Mouse (Mus musculus): ENCODE measurements around the gene Apoc1.

Gene Apoc1

GRCm38 (mm10) chr7:19685374-19685773 is 7.1 kb downstream of the Apoc1 start:
- DNase-seq (ENCODE audit: low read depth, low spot score), result no peak

DNA sequence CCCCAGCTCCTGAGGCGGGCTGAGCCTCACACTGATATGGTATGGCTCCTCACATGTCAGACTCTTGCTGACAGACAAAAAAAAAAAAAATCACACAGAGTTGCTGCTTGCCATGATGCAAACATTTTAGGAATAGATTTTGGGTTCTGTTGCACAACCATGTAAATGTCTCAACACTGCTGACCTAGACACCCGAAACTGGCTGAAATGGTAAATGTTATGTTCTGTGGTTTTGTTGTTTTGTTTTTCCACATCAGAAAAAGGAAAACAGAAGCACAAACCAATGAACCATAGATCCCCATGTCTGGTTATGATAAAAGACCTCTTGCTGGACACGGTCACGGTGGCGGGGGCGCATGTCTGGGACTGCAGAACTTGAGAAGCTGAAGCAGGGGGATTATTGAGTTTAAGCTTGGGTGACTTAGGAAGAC is 8.7 kb downstream of the Apoc1 start:
- no peak for DNase-seq (ENCODE audit: low read depth, low spot score)

DNA sequence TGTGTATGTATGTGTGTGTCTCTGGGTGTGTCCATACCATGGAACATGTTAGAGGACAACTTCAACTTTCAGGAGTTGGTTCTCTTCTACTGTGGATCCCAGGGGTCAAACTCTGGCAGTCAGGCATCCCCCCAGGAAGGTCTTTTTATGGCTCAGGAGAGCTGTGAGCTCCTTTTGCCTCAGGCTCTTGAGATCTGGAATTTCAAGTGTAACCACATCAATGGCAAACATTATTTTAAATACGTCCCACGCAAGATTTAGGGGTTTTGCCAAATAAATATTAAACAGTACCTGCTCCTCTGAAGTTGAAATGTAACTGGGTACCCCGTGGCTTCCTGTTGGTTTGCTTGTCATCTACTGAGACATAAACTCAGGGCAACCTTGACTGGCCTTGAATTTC is 9.5 kb downstream of the Apoc1 start:
- DNase-seq (ENCODE audit: low read depth, low spot score), result no peak

DNA sequence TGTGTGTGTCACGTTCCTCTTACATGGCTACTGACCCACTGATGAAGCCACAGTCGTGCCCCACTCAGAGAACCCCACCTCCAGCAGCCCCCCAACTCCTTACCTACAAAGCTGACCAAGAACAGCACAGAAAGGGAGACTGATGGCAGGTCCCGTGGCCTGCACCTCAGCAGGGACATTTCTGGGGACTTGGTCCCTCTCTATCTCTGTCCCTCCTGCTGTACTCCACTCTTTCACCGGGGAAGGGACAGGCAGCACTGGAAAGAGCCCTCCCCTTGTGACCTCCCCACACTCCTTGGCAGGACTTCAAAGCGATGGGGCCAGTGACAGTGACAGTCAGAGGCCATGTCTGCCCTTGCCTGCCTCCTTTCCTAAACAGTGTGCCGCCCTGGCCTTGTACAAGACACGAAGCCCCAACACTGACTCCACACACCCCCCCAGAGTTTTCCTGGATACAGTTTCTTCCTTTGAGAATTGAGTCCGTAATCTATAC is 11.2 kb downstream of the Apoc1 start, which contains the start of the genes Gm44805 and Apoc4:
TSS of gene Gm44805 (minus strand) at position 222 of the 493 bp plus-strand sequence.
TSS of gene Apoc4 (minus strand) at position 278 of the 493 bp plus-strand sequence.
- no peak for DNase-seq (ENCODE audit: low read depth, low spot score)

DNA sequence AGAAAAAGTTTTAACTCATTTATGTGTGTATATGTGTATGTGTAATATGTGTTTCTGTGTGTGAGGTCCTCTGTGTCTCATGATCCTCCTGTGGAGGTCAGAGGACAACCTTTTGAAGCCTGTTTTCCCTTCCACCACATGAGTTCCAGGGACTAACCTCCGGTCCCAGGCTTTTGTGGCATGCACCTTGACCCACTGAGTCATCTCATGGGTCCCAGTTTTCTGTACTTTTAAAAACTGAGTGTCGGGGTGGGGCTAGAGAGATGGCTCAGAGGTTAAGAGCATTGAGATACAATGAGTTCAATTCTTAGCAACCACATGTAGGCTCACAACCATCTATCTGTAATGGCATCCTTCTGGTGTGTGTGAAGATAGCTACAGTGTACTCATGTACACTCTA is 11.8 kb downstream of the Apoc1 start:
- DNase-seq (ENCODE audit: low read depth, low spot score), result no peak

- DNase-seq (ENCODE audit: low read depth, low spot score), result no peak
Observed at GRCm38 (mm10) chr7:19678901-19679300, 13.6 kb downstream of the Apoc1 start.

GRCm38 (mm10) chr7:19677872-19678271 is 14.6 kb downstream of the Apoc1 start, which contains the start of gene Apoc2:
Gene Apoc2, minus strand, starts transcription at chr7:19677941.
- no peak for DNase-seq (ENCODE audit: low read depth, low spot score)

DNA sequence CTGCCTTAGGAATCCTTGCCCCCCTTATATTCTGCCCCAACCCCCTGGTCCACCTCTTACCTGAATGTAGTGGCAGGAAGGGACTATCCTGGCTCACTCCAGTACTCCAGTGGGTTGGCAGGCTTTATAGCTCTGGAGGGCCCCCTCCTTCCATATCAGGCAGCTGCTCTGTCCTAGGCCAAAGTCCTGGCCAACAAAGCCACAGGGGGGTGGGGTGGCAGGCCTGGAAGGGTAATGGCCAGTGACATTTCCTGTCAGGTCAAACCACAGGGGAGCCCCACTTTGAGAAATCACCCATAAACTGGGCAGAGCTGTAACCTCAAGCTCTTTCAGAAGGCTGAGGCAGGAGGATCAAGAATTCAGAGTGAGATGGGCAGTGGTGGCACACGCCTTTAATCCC is 15.8 kb downstream of the Apoc1 start:
- no peak for DNase-seq (ENCODE audit: low read depth, low spot score)

GRCm38 (mm10) chr7:19675824-19676223 is 16.6 kb downstream of the Apoc1 start:
- no peak for DNase-seq (ENCODE audit: low read depth, low spot score)

GRCm38 (mm10) chr7:19673083-19673699 is 19.3 kb downstream of the Apoc1 start:
- DNase-seq (ENCODE audit: low read depth, low spot score), result no peak

DNA sequence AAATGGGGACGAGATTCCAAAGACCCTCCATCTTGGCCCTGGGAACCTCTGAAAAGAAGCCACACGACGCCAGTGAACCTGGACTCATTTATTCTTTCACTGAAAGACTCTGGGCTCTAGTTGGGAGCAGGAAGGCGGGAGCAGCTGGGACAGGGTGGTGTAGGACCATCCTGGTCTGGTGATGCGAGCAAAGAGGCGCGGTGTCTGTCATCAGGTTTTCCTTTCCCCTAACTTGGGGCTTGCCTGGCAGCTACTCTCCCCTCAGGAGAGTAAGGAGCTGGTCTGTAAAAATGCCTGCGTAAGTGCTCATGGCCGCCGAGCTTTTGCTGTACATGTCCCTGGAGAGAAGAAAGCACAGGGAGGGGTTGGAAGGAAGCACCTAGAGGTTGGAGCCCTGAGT is 20.9 kb downstream of the Apoc1 start:
- DNase-seq (ENCODE audit: low read depth, low spot score), result no peak

DNA sequence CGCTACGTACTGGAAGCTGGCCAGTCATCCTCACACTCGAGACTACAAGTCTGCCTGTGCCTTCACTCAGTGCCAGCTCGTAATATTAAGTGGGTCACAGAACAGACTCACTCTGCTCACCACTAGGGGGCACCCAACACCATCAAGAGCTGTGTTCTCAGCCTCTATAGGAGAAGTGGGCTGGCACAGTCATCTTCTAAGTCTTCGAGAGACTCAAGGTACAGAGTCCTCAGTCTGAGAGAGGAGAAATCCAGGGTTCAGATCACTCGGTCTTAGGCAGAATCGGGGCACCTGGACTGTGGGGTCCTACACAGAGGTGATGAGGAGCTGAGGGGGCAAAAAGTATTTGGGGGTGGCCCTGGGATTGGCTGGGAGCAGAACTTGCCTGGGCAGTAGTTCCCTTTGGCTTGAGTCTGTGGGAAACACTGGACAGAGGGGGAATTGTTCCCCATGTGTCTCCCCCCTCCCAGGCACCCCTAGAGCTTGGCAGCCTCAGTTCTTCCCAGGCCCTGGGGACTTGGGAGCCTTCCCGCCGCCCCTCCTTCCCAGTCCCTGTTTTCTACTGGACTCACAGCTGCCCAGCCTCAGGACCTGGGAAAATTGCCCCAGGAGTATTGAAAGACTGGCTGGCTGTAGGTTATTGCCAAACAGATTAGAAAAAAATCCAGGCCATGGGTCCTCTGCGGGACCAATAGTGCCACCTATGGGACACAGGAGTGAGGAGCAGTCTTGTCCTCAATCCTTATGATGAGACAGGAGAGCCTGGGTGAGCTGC is 23.3 kb downstream of the Apoc1 start:
- DNase-seq (ENCODE audit: low read depth, low spot score), result peak; percentile 96

DNA sequence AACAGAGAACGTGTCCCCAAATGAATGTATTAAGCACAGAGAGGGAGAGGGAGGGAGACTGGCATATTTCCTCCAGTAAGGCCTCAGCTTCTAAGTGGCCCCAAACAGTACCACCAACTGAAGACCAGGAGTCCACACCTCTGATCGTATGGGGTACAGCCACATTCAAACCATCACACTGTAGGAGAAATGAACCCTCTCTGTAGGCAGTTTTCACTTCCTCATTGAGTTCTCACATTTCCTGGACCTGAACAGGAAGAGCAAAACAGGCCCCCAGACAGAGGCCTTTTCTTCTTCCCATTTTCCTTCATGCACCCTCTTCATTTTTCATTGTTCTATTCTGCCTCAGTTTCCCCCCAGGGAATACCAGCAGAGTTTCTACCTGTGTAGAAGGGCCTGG is 25.0 kb downstream of the Apoc1 start:
- DNase-seq (ENCODE audit: low read depth, low spot score), result no peak

GRCm38 (mm10) chr7:19666750-19667149 is 25.7 kb downstream of the Apoc1 start:
- DNase-seq (ENCODE audit: low read depth, low spot score), result peak; percentile 68

DNA sequence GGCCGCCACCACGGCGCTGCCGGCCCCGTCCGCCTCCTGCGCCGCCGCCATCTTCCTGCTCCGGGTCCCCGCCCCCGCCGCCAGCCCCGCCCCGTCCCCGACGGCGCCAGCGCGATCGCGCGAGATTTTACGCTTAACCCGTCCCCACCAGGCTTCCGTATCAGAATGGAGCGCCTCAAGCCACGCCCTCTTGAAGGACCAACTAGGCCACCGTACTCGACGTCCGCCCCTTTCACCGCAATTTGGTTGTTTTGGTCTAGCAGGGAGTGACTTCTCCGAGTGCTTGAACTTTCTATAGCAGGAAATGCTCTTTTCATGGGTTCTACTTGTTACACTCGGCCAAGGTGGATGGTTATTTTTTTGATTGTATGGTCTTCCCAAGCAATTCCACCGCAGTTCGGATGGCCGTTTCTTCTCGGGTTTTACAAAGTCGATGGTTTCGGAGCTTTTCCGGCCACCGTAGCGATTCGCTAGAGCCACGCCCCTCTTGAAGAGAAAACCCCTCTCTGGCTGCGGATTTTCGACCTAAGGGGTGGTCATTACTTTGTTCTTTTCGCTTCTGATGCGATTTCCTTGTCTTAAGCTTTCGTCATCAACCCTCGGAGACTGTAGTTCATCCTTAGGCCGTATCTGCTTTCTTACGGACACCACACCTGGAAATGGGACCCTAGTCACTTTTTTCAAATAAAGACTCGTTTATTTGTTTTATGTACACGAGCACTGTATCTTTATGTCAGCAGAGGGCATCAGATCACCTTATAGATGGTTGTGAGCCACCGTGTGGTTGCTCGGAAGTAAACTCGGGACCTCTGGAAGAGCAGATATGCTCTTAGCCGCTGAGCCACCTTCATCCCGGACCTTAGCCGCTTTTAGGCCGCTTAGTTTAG is 27.3 kb downstream of the Apoc1 start, which contains the start of gene Clptm1:
TSS of gene Clptm1 (minus strand) at position 79 of the 887 bp plus-strand sequence.
- DNase-seq (ENCODE audit: low read depth, low spot score), result peak; percentile 98

GRCm38 (mm10) chr7:19664455-19664954 is 28.0 kb downstream of the Apoc1 start:
- DNase-seq (ENCODE audit: low read depth, low spot score), result no peak

DNA sequence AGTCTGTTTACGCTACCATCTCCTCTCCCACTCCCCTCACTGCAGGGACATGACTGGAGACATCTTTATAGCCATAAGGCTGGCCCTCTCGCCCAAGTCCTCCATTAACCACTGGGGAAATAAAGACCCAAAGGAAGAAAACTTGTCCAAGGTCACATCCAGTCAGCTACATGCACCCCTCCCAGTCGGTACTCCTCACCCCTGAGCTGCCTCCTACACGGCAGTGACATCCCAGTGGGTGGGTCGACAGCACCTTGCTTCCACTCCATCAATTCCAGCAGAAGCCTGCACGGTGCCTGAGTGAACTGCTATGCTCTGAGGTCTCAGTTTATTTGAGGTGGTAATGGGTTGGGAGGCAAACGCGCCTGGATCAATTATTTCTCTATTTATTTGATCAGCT is 28.5 kb downstream of the Apoc1 start:
- peak; percentile 44 for DNase-seq (ENCODE audit: low read depth, low spot score)

DNA sequence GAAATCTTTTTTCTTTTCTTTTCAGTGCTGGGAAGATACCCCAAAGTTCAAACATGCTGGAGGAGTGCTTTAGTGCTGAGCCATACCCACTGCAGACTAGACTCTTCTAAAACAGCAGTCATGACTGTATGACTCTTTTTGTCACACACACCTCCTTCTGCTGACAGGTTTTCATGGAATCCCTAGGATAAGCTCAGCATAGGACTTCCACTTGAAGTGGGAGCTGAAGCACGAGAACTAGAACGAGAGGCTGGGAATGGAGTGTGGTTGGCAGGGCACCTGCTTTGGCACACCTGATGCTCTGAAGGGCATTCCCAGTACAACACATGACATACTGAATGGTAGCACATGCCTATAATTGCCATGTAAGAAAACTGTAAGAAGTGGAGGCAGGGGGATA is 39.8 kb downstream of the Apoc1 start:
- no peak for DNase-seq (ENCODE audit: low read depth, low spot score)

DNA sequence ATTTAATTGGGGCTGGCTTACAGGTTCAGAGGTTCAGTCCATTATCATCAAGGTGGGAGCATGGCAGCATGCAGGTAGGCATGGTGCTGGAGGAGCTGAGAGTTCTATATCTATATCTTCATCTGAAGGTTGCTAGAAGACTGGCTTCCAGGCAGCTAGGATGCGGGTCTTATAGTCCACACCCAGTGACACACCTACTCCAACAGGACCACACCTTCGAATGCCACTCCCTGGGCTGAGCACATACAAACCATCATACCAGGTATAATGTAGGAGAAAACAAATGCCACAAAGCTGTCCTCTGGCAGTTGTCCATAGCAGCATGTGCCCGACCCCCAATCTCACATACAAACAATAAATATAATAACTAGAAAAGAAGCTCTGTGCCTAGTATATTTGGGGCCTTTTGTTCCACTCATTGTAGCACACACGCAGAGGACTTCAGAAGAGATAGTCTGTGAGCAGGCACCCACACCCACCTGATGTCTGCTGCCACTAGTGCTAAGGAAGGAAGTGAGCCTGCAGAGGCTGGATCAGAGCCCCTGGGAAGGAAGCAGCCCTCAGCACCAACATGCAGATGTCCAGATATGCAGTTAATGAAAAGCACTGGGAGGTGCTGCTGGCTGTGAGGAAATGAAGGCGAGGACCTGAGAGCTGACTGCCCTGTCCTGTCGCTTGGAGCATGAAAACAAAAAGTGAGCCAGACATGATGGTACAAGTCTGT is 41.2 kb downstream of the Apoc1 start:
- DNase-seq (ENCODE audit: low read depth, low spot score), result no peak

- DNase-seq (ENCODE audit: low read depth, low spot score), result no peak
Observed at GRCm38 (mm10) chr7:19641223-19641622, 51.2 kb downstream of the Apoc1 start.
